Mouse (Mus musculus): Measurements from ENCODE around the gene Plppr1.

DNA sequence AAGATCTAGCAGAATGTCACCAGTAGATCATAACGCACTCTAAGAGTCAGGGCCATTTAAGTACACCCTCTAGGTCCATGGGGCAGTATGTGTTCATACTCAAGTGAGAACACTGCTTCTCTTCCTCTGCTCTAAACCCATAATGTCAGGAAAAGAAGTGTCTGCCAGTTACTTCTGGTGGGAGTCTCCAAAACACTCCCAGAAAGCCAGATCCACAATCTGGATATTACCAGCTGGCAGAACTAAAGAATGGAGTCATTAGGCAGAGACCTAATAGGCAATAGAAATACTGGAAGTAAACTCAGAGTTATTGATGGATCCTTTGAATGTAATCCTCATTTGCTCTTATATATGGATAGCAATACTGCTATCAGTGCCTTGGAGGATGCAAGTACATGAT is 35.9 kb upstream of the Plppr1 start:
- no peak for TF ChIP-seq CTCF (IDR thresholded peaks at IDR 0.05; ENCODE audit: insufficient read depth, low read depth, low read length)
- no peak for TF ChIP-seq POLR2A (IDR thresholded peaks at IDR 0.05; ENCODE audit: insufficient read depth, low read depth, low read length)
